Mouse (Mus musculus): ENCODE measurements around the gene Slc22a12.

The Slc22a12 gene

DNA sequence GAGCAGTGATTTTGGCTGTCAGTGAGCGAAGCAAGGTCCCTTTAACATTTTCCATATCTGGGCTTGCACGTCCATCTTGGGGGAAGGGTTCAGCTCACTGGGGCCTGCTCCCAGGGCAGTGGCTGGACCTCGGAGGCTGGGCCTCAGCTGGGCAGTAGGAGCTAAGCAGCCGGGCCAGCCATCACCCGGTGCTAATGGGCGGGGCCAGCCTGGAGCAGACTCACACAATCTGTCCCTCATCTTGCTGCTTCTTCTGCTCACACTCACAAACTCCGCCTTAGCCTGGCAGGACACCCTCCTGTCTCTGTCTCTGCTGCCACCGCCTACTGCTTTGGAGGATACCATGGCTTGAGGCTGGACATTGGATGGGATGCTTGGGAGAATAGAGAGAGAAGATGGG, 26.7 kb downstream of the Slc22a12 start:
- DNase-seq (ENCODE audit: low spot score in 2 of 2): no peak

DNA sequence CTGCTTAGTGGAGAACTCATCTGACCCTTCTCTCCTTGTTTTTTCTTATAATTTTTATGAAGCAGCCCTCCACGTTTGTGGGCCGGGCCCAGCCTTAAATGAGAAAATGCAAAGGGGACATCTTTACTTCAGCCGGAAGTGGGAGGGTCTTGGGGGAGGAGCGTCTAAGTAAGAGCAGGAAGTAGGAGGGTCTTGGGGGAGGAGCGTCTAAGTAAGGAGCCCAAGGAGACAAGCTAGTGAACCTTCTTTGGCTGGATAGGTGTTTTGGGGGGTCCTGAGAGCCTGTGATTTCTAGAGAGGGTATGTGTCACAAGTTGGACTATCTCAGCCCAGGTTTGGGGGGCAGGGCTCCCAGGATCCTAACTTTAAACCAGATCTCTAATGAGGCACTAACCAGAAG, 27.4 kb downstream of the Slc22a12 start:
- DNase-seq (ENCODE audit: low spot score in 2 of 2): no peak

DNA sequence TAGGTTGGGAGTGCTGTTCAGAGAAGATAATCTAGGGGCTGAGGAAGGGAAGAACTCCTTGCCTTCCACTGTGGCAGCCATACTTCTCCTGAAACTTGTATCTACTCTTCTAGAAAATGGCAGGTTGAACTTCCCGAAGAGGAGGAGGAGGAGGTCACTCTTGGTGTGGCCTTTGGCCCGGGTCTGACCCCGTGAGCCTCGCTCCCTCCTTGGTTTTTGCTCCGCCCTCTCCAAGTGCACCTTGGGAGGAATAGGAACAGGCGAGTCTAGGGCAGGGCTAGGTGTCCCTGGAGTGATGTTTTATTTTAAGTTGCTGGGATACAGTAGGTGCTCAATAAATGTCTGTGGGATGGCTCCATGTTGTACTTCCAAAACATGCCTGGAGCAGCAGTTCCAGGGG, 27.9 kb downstream of the Slc22a12 start:
- DNase-seq (ENCODE audit: low spot score in 2 of 2): no peak

DNA sequence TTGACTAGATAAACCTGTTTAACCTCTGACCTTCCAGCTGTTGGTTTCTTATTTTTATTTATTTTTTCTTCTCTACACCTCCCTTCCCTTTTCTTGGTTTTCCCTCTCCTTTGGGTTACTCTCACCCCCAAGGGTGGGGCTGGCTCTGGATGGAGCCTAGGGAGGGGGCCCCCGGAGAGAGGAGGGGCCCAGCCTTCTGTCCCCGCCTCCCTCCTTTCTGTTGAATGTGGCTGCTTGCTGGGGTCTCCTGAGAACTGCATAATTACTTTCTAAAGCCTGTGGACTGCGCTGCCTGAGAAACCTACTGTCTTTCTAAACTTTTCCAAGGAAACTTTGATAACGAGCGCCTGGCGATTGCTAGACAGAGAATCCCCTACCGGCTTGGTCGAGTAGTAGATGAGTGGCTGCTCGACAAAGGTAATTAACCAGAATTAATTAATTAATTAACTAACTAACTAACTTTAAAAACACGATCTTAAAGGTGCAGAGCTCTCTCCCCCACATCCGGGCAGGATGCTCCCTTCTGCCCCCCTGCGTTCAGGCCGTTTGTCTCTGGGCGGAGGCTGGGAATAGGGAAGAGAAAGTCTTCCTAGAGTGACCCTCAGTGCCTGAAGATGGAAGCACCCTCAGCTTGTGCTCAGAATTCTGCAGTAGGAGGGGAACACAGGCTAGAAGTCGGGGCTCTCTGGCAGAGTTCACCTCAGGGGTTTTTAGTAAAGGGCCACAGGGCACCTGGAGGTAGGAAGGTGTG, 29.3 kb downstream of the Slc22a12 start:
- DNase-seq (ENCODE audit: low spot score in 2 of 2): no peak

DNA sequence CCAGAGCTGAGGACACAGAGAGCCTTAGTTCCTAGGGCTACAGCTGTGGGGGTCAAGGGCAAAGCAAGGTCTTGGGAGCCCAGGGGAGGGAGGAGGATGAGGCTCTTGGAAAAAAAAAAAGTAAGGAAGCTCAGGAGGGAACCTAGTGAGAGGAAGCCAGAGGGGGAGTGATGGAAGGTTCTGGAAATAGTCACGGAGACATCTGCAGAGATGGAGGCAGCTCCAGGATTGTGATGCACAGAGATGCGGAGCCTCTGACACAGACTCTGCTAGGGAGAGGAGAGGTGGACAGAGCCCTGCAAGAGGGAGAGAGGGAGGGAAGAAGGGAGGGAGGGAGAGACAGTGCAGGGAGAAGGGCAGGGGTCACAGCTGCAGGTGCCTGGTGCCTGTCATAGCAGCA, 32.3 kb downstream of the Slc22a12 start:
- peak in 1 of 2 experiments; percentile 49 for DNase-seq (ENCODE audit: low spot score in 2 of 2)

DNA sequence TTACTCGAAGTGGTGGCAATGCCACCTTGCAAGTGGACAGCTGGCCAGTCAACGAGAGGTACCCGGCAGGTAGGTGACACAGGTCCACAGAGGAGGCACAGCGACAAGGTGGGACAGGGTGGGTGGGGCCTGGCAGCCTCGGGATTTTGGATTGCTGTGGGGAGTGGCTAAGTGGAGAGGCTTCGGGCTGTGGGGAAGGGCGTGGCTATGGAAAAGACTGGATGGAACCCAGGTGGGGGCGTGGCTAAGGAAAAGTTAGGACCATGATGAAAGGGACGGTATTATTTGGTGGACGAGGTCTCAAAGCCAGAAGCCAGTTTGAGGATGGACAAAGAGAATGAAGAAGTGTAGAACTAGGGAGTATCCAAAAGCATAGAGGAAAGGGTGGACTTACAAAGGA, 33.0 kb downstream of the Slc22a12 start:
- DNase-seq (ENCODE audit: low spot score in 2 of 2): no peak

DNA sequence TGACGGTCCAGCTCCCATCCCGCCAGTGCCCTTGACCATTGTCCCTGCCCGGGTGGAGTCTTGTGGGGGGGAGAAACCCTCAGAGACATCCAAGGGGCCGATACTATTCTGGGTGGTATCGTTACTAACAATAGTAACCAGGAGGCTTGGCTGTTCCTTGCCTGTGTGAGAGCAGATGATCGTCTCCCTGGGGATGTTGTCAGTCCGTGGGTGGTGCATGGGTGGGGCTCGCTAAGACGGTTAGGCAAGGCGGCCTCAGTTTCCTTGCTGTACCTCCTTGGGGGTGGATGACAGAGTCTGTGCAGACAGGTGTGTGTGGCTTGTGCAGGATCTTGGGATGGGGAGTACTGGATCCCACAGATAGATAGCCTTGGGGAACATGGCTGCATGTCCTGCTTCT, 35.4 kb downstream of the Slc22a12 start:
- DNase-seq (ENCODE audit: low spot score in 2 of 2): peak; percentile 65 to 76

DNA sequence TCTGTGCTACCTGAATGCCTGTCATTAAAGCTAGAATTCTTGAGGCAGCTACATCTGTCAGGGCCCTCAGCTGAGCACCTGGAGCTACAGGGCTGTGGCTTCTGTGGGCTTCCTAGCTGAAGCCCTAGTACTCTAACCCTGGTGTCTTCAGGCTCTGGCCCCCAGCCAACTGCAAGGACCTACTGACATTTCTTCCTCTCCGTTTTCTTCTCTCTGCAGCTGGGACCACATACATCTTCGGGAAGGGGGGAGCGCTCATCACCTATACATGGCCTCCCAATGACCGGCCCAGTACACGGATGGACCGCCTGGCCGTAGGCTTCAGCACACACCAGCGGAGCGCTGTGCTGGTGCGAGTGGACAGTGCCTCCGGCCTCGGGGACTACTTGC, 38.2 kb downstream of the Slc22a12 start:
- no peak for DNase-seq (ENCODE audit: low spot score in 2 of 2)

DNA sequence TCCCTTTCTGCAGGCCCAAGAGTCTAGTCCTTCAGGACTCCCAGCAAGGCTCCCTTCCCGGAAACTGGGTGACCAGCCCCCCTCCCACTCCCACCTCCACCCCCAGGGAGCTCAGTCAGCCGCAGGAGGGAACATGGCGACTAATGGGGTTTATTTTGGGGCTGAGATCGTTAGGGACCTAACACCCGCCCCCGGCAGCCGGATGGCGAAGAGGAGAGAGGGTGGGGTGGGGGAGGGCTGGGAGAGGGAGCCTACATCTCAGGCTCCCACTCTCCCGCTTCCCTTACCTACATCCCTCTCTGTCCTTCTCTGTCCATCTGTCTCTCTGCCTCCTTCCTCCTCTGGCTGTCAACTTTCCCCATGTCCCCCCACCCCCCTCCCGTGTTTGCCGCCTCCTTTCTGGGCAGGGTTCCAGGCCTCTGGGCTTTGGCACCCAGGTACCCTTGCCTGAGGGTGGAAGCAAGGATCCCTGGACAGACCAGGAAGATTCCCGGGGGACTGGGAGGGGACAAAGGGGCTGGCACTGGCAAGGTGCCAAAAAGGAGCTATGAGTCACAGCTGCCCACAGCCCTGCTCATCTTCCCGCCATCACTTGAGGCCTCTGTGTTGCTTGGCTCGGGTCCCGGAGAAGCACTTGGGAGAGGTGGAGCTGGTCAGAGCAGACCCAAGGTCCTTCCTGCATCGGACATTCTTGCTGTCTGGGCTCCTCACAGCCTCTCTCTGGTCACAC, 38.7 kb downstream of the Slc22a12 start:
- DNase-seq (ENCODE audit: low spot score in 2 of 2): peak; percentile 64 to 81

DNA sequence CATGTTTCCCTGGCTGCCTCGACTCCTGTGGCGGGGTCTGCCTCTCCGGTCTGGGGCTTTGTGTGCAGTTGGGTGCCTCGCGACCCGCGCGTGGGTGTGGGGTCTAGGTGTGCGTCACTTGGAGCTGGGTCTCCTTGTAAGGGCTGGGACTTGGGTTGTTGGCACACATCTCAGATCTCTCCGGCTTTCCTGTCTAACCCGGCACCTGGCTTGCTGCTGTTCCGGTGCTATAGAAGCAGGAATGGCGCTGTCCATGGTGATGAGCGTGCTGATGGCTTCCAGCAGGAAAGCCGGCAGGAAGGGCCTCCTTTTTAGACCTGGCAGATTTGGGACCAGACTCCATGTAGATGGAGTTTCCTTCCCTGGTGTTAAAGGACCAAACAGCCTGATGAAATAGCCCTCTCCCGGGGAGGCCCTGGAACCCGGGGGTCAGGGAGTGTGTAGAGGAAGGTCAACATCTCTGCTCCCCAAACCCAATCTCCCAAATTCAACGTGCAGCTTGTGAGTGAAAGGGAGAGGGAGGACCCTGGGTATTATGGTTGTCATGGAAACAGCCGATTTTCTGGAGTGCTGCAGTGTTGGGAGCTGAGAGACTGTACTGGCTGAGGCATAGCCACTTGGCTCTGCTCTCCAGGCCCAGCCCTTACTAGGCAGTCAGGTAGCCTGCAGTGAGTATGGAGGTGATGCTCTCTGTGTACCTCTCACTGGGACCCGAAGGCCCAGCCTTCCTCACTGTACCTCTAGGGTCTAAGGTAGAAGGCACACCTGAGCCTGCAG, 40.1 kb downstream of the Slc22a12 start:
- DNase-seq (ENCODE audit: low spot score in 2 of 2): peak in 1 of 2 experiments; percentile 69

DNA sequence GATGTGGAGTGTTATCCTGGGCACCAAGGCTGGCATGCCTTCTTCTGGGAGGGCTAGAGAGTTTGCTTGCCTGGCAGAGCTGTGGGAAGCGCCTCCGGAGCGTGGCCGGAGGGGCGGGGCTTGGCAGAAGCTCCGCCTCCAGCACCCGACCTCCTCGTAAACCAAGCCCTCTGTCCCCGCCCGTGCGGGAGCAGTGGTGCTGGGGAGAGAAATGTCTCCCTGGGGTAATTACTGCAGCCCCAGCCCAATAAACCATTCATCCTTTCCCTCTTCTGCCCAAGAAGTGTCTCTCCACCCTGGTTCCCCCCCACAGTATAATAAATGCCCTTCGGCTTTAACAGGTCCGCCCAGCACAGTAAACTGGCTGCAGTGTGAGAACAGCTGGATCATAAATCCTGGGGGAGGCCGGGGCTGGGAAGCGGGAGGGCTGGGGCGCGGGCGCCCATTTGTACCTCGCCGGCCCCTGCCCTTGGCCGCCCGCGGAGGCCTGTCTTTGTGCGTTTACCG, 40.7 kb downstream of the Slc22a12 start:
- DNase-seq (ENCODE audit: low spot score in 2 of 2): peak; percentile 80

DNA sequence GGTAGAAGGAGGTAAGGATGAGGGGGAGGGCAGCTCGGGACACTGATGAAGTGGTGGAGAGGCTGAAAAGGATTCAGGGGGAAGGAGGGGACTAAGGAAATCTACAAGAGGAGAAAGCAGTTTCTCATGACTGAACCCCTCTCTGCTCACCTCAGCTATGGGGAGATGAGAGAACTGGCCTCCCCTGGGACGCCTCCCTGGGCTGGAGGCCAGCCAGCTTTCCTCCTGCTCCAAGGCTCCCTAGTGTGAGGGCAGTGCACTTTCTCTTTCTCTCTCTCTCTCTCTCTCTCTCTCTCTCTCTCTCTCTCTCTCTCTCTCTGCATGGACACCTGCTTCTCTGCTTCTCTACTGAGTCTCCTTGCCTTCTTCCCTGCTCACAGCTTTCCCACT, 42.2 kb downstream of the Slc22a12 start:
- DNase-seq (ENCODE audit: low spot score in 2 of 2): no peak

DNA sequence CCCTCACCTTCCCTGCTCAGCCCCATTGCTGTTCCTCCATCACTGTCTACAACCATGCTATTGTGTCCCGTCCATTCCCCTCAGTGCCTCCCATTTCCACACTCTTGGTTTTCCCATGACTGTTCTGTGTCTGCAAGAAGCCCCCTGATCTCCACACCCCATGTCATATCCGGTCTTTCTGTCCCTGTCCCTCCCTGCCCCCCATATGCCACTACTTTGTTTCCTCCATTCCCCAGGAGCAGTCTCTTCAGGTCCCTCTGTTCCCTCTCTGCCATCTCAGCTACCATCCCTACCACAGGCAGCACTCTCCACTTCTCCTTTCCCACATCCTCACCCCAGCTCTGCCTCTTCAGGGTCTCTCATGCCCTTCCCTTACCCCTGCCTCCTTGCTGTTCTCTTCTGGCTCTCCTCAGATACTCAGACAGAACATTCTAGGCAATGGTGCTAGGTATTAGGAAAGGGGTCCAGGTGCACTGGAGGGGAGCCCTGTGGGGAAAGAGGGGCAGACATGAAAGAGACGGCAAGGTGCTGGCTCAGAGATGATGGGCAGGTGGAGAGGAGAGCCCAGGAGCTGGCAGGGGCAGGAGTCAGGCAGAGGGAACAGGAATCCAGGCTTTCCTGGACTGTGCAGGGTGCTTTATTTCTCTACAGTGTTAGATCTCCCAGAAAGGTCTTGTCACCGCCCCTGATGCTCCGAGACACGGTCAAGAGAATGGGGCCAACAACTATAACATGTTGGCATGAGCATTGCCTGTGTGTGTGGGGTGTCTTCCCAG, 42.8 kb downstream of the Slc22a12 start:
- no peak for DNase-seq (ENCODE audit: low spot score in 2 of 2)

DNA sequence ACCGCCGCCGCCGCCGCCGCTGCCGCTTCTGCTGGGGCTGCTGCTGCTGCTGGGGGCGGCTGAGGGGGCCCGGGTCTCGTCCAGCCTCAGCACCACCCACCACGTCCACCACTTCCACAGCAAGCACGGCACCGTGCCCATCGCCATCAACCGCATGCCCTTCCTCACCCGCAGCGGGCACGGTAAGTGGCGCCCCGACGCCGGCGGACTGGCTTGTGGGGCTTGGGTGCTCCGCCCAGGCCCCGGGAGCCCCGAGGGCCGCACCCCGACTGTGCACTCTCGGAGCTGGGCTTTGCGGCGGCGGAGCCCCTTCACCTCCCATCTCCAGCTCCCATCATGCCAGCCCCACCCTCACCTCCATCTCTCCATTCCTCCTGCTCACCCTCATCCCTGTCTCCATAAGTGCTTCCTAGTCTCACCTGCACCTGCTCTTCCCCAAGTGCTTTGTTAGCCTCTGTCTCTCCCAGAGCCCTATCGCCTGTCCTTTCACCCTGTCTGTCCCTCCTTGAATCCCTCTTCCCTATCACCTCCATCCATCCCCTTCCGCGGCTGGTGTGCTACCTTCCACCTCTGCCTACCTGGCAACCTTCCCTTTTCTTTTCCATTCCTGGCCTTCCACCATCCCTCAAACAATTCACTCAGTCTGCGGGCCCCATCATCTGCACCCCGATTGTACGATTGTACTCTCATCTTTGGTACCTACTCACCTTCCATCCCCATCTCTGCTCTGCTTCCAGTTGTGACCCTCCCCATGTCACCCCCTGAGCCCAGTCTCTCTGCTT, 44.3 kb downstream of the Slc22a12 start:
- no peak for DNase-seq (ENCODE audit: low spot score in 2 of 2)

DNA sequence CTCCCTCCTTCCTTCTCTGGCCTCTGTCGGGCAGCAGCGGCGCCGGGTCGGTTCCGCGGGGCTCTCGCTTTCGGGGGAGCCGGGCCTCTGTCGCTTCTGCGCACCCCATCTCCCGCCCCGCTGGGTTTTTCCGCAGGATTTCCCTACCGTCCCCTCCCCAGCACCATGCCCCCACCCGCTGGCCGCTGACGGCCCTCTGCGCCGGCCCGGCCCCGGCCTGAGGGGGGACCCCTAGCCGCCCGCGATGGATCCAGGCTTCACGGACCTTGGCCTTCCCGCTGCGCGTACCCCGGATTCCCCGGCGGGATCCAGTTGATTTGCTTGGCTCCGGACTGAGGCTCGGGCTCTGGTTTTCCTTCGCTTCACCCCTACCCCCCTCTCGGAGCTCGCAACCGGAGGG, 45.0 kb downstream of the Slc22a12 start:
- no peak for DNase-seq (ENCODE audit: low spot score in 2 of 2)

DNA sequence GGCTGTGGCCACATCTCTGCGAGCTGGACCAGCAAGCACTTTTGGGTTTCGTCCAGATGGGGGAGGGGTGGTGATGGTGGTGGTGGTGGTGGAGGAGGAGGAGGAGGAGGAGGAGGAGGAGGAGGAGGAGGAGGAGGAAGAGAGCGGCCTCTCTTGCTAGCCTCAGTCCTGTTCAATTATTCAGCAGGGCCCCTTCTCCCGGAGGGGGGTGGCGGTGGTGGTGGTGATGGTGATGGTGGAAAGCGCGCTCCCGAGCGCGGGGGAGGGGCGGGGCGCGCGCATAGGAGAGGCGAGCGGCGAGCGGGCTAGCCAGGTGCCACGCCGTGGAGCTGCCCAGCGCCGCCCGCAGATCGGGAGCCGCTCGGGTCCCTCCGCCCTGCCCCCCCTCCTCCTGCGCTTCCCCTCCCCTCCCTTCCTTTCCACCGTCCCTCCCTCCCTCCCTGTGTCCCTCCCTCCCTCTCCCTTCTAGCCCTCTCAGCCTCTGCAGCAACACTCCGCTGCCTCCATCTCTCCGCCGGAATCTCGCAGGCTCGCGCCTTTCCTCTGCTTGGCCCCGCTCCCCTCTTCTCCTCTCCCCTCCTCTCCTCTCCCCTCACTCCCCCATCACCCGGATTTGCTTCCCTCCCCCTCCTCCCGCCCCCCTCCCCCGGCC, 45.6 kb downstream of the Slc22a12 start:
- peak; percentile 68 to 80 for DNase-seq (ENCODE audit: low spot score in 2 of 2)

DNA sequence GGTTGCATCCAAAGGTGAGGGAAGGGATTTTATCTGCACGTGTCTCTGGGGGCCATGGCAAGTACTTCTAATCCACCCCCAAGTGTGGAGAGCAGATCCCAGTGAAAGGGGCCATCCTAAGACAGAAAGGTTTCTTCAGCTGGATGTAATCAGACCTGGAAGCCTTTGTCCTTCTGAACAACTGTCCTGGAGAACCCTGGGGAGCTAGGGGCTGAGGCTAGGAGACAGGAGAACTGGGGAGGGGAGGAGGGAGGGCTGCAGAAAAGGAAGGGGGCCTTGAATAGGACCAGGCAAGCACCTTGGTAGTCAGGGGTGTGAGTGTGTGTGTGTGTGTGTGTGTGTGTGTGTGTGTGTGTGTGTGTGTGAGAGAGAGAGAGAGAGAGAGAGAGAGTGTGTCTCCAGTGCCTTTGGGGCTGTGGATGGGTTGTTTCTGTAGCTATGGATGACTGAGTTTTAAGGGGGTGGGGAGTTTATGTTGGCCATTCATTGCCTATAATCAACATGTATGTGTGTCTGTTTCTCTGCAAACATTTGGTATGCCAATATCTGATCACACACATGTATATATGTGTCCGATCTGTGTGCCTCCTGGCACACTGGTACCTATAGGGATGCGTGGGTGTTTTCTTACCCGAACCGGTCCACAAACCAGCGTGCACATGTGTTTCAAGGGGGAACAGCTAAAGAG, 46.2 kb downstream of the Slc22a12 start:
- DNase-seq (ENCODE audit: low spot score in 2 of 2): no peak

DNA sequence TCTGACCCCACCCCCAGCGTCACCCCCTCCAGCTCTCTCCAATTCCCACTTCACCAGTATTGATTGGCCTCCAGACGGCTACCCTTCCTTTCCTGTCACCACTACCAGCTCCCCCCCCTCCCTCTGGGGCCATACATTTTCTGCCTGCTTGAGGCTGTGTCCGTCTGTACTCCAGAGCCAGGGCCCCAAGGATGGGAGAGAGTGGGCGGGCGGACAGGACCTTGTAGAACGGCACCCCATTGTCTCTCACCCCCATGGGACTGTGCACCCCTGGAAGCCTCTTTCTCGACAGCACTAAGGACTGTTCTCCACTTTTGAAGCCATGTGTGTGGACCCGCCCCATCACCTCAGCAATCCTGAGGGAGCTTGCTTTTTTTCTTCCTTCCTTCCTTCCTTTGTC, 47.1 kb downstream of the Slc22a12 start:
- DNase-seq (ENCODE audit: low spot score in 2 of 2): no peak

DNA sequence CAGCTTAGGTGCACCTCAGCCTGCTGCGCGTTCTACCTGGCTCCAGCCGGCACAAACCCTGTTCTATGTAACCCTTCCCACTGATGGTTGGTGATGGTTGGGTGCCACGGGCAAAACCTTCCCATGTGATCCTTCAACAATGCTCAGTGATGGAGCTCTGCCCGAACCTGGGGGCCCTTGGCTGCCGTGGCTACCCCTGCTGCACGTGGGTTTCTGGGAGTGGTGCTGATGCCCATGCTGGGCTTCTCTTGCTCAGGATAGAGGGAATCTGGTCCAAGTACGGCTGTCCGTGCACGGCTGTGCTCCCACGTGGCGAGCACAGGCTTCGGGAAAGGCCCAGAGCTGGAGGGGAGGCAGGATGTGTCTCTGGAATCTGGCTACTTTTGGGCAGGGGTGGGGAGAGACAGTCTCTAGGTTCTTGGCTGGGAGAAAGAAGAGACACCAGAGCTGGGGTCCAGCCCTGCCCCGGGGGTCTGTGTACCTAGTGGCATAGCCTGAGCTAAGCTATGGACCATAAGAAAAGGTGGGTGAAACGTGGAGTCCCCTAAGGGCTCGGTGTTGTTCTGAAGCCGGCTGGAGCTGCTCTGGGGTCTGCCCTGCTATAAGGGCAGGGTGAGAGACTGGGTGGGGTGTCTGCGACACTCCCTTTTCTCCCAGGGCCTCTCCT, 48.2 kb downstream of the Slc22a12 start:
- DNase-seq (ENCODE audit: low spot score in 2 of 2): no peak
